Mouse (Mus musculus): ENCODE results near the gene Lenep.
"Not testable (repeated sequence)": the region's sequence is repeated elsewhere in the genome, so short reads cannot be mapped to it uniquely, and the experiment has no call there.

Lenep gene

DNA sequence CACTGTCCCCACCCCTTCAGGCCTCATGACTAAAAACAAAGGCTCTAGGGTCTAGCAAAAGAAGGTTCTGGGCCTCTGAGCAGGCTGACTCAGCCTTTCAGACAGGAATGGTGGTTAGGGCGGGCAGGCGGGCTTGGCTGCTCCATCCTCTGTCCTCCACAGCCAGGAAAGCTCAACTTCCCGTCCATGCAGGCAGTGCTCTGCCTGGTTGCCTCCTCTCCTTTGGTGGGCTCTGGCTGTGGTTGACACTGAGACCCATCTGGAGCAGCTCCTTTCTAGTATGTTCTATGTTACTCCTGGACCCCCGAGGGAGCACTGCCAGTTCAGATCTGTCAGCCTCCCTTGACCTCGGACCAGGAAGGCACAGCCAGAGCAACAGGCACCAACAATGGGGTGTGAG is at the start of gene Lenep:
TSS of gene Lenep (minus strand) at position 101 of the 400 bp plus-strand sequence.
- no peak for DNase-seq

DNA sequence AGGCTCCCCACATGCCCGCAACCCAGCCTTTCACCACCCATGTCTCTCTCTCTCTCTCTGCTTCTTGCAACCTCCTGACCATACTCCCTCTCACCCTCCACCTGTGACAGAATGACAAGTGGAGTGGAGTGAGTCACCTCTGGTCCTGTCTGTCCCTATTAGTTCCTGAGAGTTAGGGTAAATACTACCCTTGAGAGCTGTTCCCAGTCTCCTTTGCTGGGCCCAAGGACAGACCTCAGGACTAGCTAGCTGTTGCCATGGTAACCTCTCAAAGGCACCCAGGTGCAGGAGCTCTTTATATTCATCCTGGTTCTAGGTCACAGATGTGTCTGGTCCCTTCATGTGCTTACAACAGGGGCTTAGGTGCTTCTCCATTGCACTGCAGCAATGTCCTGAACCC is 49.3 kb upstream of the Lenep start:
- no peak for DNase-seq

DNA sequence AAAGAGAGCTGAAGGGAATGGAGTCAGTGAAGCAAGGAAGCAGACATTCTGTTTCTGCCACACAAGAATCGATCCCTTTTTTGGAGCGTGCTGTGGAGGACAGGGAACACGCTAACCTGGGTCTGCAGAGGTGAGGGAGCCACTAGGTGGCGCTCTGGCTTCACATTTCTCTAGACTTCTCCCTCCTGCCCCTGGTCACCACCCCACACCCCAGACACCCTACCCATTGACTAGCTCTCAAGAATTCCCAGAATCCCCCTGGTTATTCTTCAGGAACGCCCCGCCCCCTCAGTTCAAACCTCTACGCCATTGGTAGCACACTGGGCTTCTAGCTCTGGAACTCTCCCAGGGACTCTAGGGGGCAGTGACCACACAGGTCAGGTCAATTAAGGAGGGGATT is 46.9 kb upstream of the Lenep start:
- peak; percentile 66 for DNase-seq

DNA sequence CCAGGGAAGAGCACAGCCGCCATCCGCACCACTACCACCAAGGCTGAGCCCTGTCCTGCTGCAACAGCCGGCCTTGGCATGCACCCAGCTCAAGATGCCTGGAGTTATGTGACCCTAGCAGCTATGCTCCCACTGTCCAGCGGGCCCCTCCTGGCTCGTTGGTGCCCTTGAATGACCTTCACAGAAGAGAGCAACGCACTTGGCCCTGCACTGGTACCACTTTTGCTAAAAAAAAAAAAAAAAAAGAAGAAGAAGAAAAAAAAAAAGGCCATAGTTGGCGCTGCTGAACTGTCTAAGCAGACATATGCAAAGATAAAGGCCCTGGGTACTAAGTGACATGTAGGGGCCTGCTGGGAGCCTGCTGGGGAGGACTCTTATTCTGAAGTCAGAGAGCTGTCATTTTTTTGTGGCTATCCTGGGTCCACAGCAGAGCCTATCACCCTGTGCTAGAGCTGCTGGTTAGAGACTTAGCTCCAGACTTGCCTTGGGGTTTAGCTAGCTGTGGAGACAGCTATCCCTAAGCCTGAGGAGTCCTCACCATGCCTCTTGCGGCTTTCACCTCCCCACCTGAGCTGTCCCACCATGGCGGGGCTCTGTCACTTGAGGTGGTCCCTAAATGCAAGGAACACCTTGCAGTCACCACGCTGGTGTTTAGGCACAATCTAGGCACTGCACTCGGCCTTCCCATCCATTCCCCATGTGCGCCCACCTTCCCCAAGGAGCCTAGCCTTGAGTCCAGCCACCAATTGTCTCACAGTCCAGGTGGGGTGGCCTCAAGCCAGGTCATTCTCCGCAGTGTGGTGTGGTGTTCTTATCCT is 46.3 kb upstream of the Lenep start:
- DNase-seq = no peak

DNA sequence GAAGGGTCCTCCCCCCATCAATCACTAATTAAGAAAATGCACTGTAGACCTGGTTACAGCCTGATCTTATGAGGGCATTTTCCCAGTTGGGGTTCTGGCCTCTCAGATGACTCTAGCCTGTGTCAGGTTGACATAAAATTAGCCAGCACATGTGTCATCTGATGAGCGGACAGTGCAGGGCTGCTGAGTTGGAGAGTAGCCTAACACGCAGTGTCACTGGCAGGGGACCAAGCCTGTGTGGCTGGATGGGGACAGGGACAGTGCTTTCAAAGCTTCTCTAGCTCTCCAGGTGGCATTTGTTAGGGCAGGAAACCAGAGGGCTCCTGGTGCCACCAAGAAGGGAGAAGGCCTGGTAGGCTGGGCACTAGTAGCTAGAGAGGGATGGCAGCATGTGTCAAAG is 38.1 kb upstream of the Lenep start:
- DNase-seq = no peak

DNA sequence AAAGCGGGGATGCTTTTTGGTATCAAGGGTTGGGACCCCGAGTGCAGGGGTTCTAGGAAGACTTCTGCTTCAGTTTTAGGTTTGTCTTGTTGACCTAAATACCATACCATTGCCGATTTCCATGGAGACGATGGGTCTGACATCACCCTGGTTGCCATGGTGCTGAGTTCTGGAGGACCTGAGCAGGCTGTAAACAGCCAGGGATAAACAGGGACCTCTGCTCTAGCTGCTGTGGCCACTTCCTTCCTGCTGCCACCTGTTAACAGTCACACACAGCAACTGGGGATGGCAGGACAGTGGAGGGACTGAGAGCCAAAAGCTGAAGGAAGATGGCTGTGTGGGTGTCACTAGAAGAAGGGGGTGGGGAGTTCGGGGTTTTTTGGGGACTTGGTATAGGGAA is 34.7 kb upstream of the Lenep start:
- no peak for DNase-seq

DNA sequence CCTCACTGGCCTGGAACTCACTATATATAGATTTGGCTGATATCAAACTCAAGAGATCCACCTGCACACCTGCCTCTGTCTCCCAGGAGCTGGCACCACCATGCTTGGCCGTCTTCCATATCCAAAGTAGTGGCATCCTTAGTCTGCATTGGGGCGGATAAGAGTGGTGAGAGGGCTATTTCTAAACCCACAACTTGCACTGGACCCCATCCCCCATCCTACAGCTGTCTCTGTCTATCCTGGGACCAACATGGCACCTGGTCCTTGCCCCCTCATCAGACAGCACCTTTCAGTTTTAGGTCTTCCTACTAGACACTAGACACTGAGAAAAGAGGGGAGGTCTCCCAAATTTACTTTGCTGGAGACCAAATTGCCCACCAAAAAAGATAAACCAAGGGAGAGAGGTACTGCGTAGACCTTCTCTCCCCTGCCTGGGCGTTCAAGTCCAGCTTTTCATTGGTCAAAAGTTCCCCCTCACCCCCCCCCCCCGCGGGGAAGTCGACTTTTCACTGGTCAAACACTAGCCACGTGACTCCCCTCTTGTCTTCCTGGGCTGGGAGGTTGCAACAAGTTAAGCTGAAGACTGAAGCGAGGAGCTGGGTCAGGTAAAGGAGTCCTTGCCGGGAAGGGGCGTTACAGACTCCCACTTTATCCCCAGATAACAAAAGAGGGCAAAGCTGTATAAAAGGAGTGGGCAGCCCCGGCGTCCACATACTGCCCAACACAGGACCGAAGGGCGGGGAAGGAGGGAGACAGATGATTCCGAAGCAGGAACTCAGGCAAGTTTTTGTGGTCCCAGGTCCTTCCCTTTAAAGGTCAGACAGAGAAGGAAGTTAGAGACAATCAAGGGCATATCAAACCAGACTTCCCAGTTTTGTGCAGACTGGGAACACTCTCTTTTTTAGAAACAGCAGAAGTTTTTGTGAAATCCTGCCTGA is 33.9 kb upstream of the Lenep start, which contains the start of gene Pbxip1:
TSS of gene Pbxip1 (plus strand) at position 531 of the 938 bp plus-strand sequence.
- DNase-seq = no peak

DNA sequence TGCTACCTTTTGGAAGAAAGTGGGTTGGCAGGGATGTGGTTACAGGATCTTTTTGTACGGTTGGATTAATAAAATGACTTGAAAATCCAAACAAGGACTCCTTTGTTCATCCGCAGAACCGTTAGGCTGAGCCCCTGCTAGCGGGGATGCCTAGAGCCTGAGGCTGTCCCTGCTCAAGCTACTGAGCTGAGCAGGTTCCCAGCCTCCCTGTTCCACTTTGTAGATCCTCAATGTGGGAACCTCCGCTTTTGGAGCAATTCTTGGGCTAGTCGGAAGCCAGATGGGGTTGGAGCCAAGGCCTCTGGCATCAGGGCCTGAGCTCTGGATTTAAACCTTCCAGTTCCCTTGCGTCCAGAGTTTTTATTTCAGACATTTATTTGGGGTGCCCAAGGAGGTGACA is 32.4 kb upstream of the Lenep start:
- no peak for DNase-seq

DNA sequence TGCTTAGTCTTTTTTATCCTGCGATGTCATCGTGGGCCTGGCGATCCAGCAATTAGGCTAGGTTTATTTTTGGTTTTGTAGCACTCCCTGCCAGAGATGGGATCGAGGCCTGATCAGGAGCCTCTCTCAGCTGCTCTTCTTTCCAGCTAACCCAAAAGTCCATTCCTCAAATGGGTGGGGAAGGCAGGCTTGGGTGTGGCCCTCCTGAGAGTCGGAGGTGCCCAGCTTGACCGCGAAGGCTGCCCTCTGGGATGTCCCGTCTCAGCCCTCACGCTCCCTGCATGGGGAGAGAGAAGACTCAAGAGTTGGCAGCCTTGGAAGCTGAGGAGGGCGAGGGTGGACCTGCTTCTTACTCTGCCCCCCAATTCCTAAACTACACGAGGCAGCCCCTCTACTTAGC is 31.9 kb upstream of the Lenep start:
- no peak for DNase-seq

DNA sequence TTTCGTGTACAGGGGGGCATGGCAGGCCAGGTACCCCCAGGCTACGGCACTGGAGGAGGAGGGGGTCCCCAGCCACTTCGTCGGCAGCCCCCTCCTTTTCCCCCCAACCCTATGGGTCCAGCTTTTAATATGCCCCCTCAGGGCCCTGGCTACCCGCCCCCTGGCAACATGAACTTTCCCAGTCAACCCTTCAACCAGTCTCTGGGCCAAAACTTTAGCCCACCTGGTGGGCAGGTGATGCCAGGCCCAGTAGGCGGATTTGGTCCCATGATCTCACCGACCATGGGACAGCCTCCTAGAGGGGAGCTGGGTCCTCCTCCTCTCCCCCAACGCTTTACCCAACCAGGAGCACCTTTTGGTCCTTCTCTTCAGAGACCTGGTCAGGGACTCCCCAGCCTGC is 30.0 kb upstream of the Lenep start:
- DNase-seq = no peak

DNA sequence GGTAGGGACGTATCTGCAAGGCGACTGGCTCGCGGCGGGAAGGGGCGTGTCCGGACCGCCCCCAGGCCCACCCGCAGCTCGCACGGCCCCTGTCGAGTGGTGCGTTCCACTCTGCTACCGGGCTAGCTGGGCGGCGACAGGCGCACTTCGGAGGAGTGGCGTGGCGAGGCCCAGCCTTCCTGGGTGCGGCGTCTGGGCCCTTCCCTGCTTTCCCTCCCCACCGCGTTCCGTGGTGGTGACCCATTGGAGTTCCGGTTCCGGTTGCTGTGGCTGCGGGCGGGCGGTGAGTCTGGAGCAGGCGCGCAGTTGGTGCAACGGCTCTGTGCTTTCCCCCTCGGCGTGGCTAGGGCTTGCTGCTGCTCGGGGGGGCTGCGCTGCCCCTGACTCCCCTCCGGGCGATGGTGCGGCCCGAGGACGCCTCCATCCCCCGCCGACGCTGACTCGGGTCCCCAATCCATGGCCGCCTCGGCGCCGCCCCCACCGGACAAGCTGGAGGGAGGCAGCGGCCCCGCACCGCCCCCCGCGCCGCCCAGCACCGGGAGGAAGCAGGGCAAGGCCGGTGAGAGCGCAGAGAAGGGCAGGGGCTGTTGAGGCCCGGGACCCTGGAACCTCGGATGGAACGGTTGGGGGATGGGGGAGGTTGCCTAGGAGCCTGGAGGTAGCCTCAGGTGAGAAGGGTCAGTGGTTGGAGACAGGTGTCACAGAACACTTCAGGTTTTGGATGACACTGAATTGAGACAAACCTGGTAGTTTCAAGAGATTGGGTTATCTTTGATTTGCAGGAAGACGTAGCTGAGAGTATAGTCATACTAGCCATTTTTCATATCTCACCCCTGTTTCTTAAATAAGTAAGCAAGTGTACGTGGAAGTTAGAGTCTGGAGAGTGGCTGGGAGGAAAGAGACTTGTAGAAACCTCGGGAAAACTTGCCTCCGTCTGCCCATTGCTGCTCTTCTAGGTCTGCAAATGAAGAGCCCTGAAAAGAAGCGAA is 27.9 kb upstream of the Lenep start, which contains the start of gene Pygo2:
TSS of gene Pygo2 (plus strand) at position 44 of the 989 bp plus-strand sequence.
- peak; percentile 91 for DNase-seq

DNA sequence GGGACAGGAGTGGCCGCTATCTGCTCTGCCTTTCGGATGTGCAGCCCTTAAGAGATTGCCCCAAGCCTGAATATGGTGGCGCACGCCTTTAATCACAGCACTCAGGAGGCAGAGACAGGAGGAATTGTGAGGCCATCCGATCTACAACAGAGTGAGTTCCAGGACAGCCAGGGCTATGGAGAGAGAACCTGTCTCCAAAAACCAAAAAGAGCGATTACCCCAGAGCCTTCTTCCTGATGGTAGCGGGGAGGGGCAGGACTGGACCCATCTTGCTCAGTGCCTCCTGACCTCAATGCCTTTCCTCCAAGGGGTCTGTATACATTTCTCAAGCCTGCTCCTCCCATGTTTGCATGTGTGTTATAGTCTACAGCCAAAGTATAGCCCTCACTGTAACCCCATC is 26.4 kb upstream of the Lenep start:
- DNase-seq = not testable (repeated sequence)

DNA sequence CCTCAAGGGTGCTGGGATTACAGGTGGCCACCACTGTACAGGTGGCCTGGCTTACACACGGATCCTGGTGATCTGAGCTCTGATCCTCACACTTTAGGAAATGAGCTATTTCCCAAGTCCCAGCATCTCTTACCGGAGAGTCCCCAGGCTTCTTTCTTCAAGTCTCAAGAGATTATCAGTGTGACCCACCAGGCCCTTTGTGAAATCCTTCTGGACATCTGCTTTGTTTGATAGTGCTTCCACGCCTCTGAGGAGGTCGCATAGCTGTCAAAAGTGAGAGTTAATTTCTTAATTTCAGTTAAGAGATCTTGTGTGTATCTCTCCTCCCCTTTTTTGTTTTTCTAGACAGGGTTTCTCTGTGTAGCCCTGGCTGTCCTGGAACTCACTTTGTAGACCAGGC is 23.3 kb upstream of the Lenep start:
- no peak for DNase-seq

DNA sequence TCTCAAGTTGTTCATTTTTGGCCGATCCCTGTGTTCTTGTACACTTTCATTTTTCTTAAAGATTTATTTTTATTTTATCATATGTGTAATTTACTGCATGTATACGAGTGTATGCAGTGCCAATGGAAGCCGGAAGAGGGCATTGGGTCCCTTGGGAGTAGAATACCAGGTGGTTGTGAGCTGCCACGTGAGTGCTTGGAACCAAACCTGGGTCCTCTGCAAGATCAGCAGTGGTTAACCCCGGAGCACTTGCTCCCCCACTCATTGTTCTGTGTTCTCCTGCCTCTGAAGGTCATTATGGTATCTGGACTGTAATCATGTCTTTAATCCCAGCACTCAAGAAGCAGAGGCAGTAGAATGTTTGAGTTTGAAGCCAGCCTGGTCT is 22.5 kb upstream of the Lenep start:
- DNase-seq = no peak

DNA sequence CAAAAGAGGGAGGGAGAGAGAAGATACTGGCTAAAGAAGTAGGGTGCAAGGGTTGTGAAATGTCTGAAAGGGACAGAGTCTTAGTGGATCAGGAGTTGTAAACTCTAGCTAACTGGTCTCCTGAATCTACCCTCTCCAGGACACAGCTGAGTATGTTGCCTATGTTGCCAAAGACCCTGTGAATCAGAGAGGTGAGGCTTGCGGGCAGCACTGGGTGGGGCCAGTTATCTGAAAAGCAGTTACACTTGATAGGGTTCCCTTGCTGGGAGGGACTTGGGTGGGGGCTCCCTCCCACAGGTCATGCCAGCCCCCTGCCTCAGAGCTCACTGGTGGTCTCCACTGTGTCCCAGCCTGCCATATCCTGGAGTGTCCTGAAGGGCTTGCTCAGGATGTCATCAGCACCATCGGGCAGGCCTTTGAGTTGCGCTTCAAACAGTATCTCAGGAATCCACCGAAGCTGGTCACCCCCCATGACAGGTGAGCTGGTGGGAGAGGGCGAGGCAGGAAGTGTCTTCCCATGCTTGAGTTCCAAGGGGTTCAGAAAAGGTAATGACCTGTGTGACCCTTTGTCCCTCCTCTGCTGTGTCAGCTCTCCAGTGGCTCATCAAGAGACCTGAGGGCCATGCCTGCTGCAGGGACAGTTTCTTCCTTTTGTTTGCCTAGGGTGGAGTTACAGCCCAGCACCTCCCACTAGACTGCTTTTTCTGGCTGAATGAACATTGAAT is 22.0 kb upstream of the Lenep start:
- DNase-seq = no peak

DNA sequence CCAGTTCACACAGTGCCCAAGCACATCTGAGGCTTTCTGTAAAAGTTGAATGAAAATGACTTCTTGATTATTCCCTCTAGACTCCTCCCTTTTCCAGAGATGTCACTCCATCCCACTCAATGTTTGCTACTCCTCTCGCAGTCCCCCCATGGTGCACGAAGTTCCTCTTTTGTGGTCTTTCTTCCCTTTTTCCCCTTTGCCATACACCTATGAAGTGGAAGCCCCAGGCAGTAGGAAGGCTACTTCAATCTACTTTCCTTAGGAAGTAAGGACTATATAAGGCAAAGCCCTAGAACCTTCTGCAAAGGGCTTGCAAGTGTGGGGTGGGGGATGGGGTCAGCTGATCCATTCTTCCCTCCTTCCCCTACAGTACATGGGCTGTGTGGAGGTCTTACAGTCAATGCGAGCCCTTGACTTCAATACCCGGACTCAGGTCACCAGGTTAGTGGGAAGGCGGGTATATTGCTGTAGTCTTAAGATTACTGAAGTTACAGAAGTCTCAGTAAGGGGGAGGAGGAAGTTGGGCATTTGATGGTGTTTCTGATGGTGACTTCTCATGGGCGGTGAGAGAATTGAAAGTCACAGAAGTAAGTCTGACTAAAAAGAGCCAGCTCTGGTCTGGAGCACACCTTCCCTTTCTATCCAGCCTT is 20.1 kb upstream of the Lenep start:
- DNase-seq = no peak

DNA sequence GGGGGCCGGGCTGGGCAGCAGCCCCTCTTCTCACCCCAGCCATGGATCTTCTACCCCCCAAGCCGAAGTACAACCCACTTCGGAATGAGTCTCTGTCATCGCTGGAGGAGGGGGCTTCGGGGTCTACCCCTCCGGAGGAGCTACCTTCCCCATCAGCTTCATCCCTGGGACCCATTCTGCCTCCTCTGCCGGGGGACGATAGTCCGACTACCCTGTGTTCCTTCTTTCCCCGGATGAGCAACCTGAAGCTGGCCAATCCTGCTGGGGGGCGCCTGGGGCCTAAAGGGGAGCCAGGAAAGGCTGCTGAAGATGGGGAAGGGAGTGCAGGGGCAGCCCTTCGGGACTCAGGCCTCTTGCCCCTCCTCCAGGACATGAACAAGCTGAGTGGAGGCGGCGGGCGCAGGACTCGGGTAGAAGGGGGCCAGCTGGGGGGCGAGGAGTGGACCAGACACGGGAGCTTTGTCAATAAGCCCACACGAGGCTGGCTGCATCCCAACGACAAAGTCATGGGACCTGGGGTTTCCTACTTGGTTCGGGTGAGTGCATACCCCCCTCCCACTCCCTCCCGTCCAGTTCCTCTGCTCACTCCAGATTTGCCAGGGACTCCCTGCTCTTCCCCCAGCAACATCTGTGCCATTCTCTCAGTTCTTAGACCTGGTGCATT is 19.3 kb upstream of the Lenep start:
- DNase-seq = no peak

DNA sequence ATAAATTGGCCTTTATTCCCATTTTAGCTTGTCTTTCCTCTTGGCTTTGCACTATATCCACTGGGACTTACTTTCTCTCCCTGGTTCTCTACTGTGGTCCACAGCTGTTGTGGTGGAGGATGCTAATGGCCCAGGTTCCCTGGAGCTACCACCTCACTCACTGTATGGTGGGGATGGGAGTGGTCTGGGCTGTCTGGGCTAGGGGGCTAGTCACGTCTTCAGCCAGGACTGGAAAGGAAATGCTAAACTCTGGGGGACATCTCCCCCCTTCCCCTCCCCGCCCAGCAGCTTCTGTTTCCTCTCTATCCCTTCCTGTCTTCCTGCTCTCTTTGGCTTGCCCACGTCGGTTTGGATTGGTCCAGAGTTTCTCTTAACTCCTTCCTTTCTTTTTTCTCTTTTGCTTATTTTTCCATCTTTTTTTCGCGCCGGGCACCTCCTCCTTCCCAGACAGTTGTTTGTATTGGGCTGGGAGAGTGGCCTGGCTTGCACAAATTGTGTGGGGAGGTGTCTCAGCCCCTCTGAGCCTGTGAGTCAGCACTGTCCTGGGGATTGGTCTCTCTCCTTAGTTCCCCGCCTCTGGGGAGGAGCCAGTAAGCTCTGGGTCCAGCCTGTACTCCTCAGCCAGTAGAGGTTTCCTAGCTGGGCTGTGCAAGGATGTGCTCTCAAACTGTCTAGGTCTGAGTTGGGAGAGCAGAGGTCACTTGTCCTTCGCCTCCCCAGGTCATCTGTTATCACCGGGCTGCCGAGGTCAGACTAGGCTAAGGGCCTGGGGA is 18.6 kb upstream of the Lenep start:
- peak; percentile 35 for DNase-seq

DNA sequence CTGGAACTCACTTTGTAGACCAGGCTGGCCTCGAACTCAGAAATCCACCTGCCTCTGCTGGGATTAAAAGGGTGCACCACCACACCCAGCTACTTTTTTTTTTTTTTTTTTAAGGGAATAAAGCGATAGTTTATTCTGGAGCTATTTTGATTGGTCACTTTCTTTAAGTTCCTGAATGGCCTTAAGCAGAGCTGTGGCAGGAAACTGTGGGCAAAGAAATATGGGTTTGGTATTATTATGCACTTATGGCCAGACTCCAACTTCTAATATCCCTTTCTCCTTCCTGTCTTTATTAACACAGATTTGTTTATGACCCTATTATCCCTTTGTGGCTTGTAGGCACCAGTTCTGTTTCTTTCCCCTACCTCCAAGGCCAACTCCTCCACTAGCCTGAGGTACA is 17.8 kb upstream of the Lenep start:
- DNase-seq = no peak

DNA sequence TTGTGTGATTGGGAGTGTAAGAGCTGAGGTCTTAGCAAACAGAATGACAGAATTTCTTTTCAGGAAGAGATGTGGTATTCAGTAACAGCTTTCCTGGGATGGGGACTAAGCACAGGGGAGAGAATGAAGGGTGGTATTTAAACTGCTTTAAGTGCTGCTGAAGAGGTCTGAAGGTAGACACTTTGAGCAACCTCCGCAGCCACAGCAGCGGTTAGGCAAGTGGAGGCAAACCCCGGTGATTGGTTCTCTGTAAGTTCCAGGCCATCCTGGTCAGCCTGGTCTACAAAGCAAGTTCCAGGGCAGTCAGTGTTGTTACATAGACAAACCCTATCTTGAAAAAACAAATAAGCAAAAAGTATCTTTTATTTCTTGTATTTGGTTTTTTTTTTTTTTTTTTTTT is 17.4 kb upstream of the Lenep start:
- DNase-seq = no peak

Measured in cerebellum, adult 11 months (tissue).